Mouse (Mus musculus) embryonic stem cell, embryonic (primary cell): ENCODE measurements at regions not wholly inside any gene's neighbourhood (a gene's known extent, or its start where the extent isn't known, plus 50 kb on each side); places are given as distances from the start of the nearest gene placed in this dataset.

ENCODE experiments used
- CTCF ChIA-PET, 4 experiments: fragments of 300-600 bp in 2 of 4; fragments of 350-600 bp in 2 of 4; sonication (Branson Sonifier 250); formaldehyde crosslinking; loops; one replicate each; lab custom pipeline; 2022; ENCODE audit warnings: inconsistent platforms in 2 of 4; lab: Charles Lee
- POLR2A ChIA-PET, 4 experiments: fragments of 300-600 bp in 2 of 4; fragments of 350-600 bp in 2 of 4; sonication (Branson Sonifier 250); formaldehyde crosslinking; loops; one replicate each; lab custom pipeline; 2022; ENCODE audit warnings: antibody characterized with exemption in 4 of 4, inconsistent platforms in 1 of 4; lab: Charles Lee

DNA sequence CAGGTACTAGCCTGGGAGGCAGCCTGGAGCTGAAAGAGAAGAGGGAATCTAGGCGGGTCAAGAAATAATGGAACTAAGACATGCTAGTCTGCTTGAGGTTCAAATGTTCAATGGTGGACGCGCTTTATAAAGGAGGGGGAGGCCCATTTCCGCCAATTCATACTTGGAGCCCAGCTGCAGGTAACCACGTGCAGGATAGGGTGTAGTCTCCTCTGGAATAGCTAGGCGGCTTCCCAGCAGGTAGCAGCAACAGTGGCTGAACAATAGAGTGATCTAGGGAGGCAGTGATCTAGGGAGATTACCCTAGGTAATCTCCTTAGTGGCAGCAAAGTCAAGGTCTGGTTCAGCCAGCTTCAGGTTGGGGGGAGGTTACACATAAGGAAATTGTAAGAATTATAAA, 134.6 kb downstream of the Sh2d4b start:
- ChIA-PET POLR2A (interaction anchor here in 1 of 4 experiments (1.1 kb wide), 1 partner anchor 18 kb away, joined by 3 read pairs; no protein-coding TSS in a partner anchor), CTCF (interaction anchor here in 2 of 4 experiments (0.6 to 1.2 kb wide), 3 partner anchors 275 to 403 kb away, joined by 3 to 5 read pairs (median 3); no protein-coding TSS in a partner anchor)

- CTCF ChIA-PET, result no interaction called here
- POLR2A ChIA-PET, result no interaction called here
Measured at GRCm38 (mm10) chr14:40740541-40740940, 152.5 kb downstream of the Sh2d4b start.

GRCm38 (mm10) chr14:40731861-40732260, 161.2 kb downstream of the Sh2d4b start:
- ChIA-PET POLR2A (no interaction called here), CTCF (interaction anchor here in 1 of 4 experiments (0.6 kb wide), 1 partner anchor 59 kb away, joined by 3 read pairs; no protein-coding TSS in a partner anchor)

GRCm38 (mm10) chr14:40708981-40709531, 184.0 kb downstream of the Sh2d4b start:
- CTCF ChIA-PET, result no interaction called here

GRCm38 (mm10) chr14:40707419-40707818, 185.6 kb downstream of the Sh2d4b start:
- ChIA-PET POLR2A (interaction anchor here in 2 of 4 experiments (0.6 kb wide), 3 partner anchors 12 to 441 kb away, joined by 3 to 7 read pairs (median 3); no protein-coding TSS in a partner anchor), CTCF (no interaction called here)

More at GRCm38 (mm10) chr14:40708981-40709531, 184.0 kb downstream of the Sh2d4b start:
- POLR2A ChIA-PET, result no interaction called here

GRCm38 (mm10) chr14:40703451-40703850, 189.6 kb downstream of the Sh2d4b start:
- POLR2A ChIA-PET, result no interaction called here
- CTCF ChIA-PET, result no interaction called here

GRCm38 (mm10) chr14:40681711-40682110, 211.4 kb downstream of the Sh2d4b start:
- ChIA-PET CTCF (no interaction called here), POLR2A (no interaction called here)

GRCm38 (mm10) chr14:40653558-40653957, 239.5 kb downstream of the Sh2d4b start:
- CTCF ChIA-PET, result interaction anchor here in 1 of 4 experiments (1.2 kb wide), 1 partner anchor 135 kb away, joined by 4 read pairs; no protein-coding TSS in a partner anchor
- POLR2A ChIA-PET, result no interaction called here
